Mouse (Mus musculus) ES-E14 (cell line): ENCODE results near the gene Zbtb41. TPM values are rescaled to one million over a fixed set of nuclear protein-coding genes. Genes with fewer than 3 reads are reported as not detected.
A peak's percentile ranks its signal among the peaks of the same experiment; 100 is the strongest.

Experiments used
- DNase-seq: peaks from one replicate; pipeline ENCODE4 v3.0.0-alpha.2; 2013; ENCODE audit warnings: low read depth, low spot score
- H3K27ac ChIP-seq: 2 replicates; pipeline ENCODE4 v1.5.1; 2012; ENCODE audit warnings: low read depth, mild to moderate bottlenecking, low read length, moderate library complexity, mixed read lengths; ENCODE audit not compliant: poor library complexity, insufficient read depth, severe bottlenecking
- H3K36me3 ChIP-seq: 2 replicates; pipeline ENCODE4 v1.6.1; 2012; ENCODE audit warnings: mild to moderate bottlenecking, low read length, moderate library complexity, mixed read lengths; ENCODE audit not compliant: control insufficient read depth, poor library complexity, insufficient read depth, severe bottlenecking
- H3K4me1 ChIP-seq, 2 experiments: fragments of 150-350 bp in 1 of 2; sonication (generic) in 1 of 2; 2 replicates each; pipeline ENCODE4 v1.6.1; 2012; ENCODE audit warnings: low read length in 2 of 2, mild to moderate bottlenecking in 1 of 2, mixed read lengths in 1 of 2; ENCODE audit not compliant: control insufficient read depth in 2 of 2, insufficient read depth in 2 of 2, poor library complexity in 1 of 2
- H3K4me3 ChIP-seq, 2 experiments: fragments of 150-350 bp in 1 of 2; sonication (generic) in 1 of 2; 2 replicates each; pipeline ENCODE4 v1.5.1; 2012; ENCODE audit warnings: low read length in 2 of 2, low read depth in 1 of 2, mild to moderate bottlenecking in 1 of 2, mixed read lengths in 1 of 2; ENCODE audit not compliant: insufficient read depth in 1 of 2, poor library complexity in 1 of 2, severe bottlenecking in 1 of 2
- H3K9ac ChIP-seq: 2 replicates; pipeline ENCODE4 v1.6.1; 2012; ENCODE audit warnings: low read depth, mild to moderate bottlenecking, low read length, mixed read lengths; ENCODE audit not compliant: poor library complexity, insufficient read depth, severe bottlenecking
- H3K9me3 ChIP-seq: fragments of 150-350 bp; sonication (generic); 2 replicates; pipeline ENCODE4 v1.6.1; 2012; ENCODE audit warnings: low read depth, mild to moderate bottlenecking, low read length; ENCODE audit not compliant: control insufficient read depth, insufficient read depth
- CHD2 ChIP-seq: IDR thresholded peaks from 2 replicates; pipeline ENCODE4 v1.6.1; 2014; ENCODE audit warnings: mild to moderate bottlenecking, low read depth, low read length, inconsistent platforms
- HCFC1 ChIP-seq: IDR thresholded peaks from 2 replicates; pipeline ENCODE4 v1.6.1; 2012; ENCODE audit warnings: low read length, inconsistent platforms, borderline replicate concordance; ENCODE audit not compliant: insufficient read depth
- MAFK ChIP-seq: IDR thresholded peaks from 2 replicates; pipeline ENCODE4 v1.6.1; 2014; ENCODE audit warnings: mild to moderate bottlenecking, low read depth, low read length, inconsistent platforms; ENCODE audit not compliant: insufficient read depth
- ZC3H11A ChIP-seq: IDR thresholded peaks from 2 replicates; pipeline ENCODE4 v1.6.1; 2012; ENCODE audit warnings: low read depth, mild to moderate bottlenecking, inconsistent platforms, low read length, borderline replicate concordance
- ZNF384 ChIP-seq: IDR thresholded peaks from 2 replicates; pipeline ENCODE4 v1.6.1; 2012; ENCODE audit warnings: low read depth, low read length, inconsistent platforms
- in situ Hi-C, 2 experiments: fragments of 600-800 bp; cut with MboI; formaldehyde crosslinking; loops; one replicate each; pipeline ENCODE4 v1.15.1; 2025; ENCODE audit warnings: low sequenced_read_pairs in 2 of 2, inconsistent platforms in 1 of 2; ENCODE audit not compliant: unreplicated experiment in 2 of 2
- total RNA-seq: library from RNA; depleted of rRNA; stranded (reverse); fragments of 300-350 nt; gene quantifications from 2 replicates; pipeline ENCODE4 v1.2.3, GENCODE M21; 2012; rRNA removed

Zbtb41 gene
- total RNA-seq = 11.4 and 12.3 TPM in 2 replicates

DNA sequence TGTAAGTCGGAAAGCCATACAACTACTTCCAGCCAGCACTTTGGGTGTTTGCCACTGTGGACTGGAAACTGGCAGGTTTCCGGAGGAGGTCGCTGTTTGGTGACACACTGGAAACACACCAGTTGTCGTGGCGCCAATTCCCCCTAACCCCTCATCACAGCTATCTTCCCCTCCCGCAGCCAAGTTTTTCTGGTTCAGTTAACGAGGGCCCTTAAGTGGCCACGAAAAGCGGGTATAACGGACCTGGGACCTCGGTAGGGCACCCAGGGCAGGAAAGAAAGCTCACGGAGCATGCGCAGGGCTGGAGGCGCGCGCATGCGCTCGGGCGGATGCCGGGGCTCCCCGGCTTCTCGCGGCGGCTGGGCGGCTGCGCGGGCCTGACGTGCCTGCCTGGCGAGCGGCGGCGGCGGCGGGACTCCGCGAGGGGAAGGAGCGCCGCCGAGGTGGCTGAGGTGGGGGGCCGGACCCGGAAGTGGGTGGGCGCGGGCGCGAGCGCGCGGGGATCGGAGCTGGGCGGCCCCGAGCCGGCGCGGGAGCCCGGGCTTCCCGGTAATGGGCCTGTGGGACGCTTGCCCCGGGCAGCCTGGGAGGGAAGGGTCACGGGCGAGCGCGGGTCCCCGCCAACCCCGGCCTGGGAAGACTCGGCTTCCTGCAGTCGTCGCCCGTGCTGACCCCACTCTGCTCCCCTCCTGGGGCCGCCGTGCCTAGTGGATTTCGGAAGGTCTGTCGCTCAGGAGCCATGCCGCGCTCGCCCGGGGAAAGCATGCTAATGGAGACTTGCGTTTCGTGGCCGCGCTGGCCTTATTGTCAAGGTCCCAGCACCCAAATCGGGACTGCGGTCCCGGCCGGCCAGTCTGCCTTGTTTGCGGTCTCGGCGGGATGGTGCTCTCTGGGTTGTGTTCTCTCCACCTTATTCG, at the start of gene Zbtb41:
Gene Zbtb41 (plus strand): TSS at position 414 of the 917 bp plus-strand sequence.
- DNase-seq = peak; percentile 76
- no peaks in the 10 kb centered on the region for H3K9me3 ChIP-seq
- peaks cover 5 to 9% of the 10 kb centered on the region in 2 experiments; a peak in 2 of 4 replicates for H3K4me1 ChIP-seq
- peaks cover 9% of the 10 kb centered on the region for H3K36me3 ChIP-seq
- H3K4me3 ChIP-seq = peak within 1 kb of the TSS; percentile 83 to 94
- peak within 1 kb of the TSS; percentile 94 for H3K9ac ChIP-seq
- in situ Hi-C loops = no loop called here
- H3K27ac ChIP-seq = no peak within 1 kb of the TSS; the same call in 1 of the 2 replicates
- no peak for TF ChIP-seq MAFK
- no peak for TF ChIP-seq CHD2
- TF ChIP-seq ZNF384 = no peak
- no peak for TF ChIP-seq HCFC1
- no peak for TF ChIP-seq ZC3H11A

DNA sequence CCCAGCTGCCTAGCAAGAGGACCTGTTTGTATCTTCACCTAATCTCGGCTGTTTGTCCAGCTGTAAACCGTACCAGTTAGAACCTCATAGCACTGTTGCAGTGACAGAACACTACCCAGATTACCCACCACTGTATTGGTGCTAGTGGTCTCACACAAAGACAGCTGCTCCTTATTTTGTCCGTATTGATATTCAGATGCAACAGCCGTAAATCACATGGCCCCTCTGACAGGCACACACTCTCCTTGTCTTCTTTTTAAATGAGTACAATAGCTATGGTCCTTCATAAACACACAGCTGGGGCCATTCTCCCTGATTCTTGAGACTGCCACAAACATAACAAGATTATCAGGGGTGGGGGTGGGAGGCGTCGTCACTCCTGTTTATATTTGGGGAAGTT, 46.2 kb upstream of the Zbtb41 start:
- no peak overlapping the region for H3K27ac ChIP-seq

DNA sequence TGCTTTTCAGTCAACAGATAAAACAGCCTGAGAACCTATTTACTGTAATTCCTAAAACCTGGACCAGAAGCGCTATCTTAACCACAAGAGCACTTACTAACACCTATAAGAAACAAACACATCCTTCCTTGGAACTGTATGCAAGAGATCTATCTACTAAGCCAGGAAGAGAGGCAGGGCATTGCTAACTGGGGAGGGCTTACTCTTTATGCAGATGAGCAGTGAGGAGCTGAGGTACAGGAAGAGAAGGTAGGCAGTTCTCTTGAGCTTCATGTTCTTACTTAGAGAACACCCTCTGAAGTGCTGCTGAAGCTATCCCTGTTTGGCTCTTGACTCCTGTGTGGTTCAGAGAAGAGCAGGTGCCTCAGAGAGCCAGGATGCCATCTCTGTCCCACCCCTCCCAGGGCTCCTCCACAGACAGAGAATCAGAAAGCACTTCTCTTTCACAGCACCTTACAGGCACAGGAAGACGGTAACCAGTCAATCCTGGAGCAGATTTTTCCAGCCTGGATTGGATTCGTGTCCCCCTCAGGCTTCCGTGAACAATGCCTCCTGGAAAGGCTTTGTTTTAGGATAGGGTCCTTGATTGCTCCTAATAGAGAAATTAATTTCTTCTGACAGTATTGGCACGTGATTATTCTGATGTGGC, 45.3 kb upstream of the Zbtb41 start, which contains the start of gene Crb1:
Gene Crb1 (minus strand): TSS at position 463 of the 649 bp plus-strand sequence.
- Histone ChIP-seq H3K9ac (no peak within 1 kb of the TSS), H3K9me3 (no peaks in the 10 kb centered on the region), H3K4me1 (peaks cover 0 to 6% of the 10 kb centered on the region in 2 experiments; a peak in 1 of 4 replicates), H3K36me3 (no peaks in the 10 kb centered on the region), H3K4me3 (no peak within 1 kb of the TSS), H3K27ac (no peak within 1 kb of the TSS)
- in situ Hi-C loops = no loop called here
- TF ChIP-seq ZNF384 (no peak), ZC3H11A (no peak), MAFK (no peak), CHD2 (no peak), HCFC1 (no peak)
- peak; percentile 12 for DNase-seq

More for the DNA sequence above, 46.2 kb upstream of the Zbtb41 start:
- no peaks in the 10 kb centered on the region for H3K9me3 ChIP-seq
- H3K4me3 ChIP-seq = no peak overlapping the region
- H3K9ac ChIP-seq = no peak overlapping the region
- no peak for DNase-seq
- in situ Hi-C loops = no loop called here
- H3K4me1 ChIP-seq = peaks cover 0 to 6% of the 10 kb centered on the region in 2 experiments; a peak in 1 of 4 replicates
- no peak for TF ChIP-seq ZNF384
- no peak for TF ChIP-seq HCFC1
- no peak for TF ChIP-seq CHD2
- TF ChIP-seq ZC3H11A = no peak
- TF ChIP-seq MAFK = no peak
- H3K36me3 ChIP-seq = no peaks in the 10 kb centered on the region

DNA sequence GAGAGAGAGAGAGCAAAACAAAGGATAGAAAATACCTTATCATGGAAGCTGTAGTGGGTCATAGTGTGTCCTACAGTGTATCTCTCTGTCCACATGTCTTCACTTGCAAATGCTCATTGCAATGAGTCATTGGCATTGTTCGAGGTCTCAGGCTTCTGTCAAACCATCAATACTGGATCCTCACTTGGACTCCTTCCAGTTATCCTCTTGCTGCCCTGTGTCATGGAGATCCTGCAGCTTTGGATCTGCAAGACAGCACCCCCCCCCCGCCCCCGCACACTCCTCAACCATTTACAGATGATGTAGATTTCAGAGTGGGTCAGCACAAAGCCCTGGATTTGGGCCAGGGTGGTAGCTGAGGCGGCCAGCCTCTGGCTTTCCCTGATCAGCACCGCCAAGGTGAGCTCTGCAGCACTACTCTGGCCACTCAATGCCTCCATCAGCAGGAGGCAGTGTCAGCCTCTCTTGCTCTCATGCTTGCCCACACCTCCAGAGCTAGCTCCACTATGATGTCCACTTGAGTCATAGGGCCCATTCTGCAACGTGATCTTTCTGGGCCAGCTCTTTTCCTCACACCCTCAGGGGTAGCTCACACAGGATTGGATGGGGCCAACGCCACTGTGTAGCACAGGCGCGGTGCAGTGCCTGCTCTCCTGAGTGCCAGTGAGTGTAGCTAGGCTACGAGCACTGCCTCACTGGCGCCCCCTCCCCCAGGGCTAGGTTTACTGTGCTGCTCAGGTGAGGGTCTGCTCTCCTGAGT, 43.0 kb upstream of the Zbtb41 start:
- TF ChIP-seq HCFC1 = no peak
- no peak for TF ChIP-seq ZNF384
- TF ChIP-seq MAFK = no peak
- TF ChIP-seq CHD2 = no peak
- no peak for TF ChIP-seq ZC3H11A
- peak; percentile 26 for DNase-seq
- peaks cover 0 to 6% of the 10 kb centered on the region in 2 experiments; a peak in 1 of 4 replicates for H3K4me1 ChIP-seq
- H3K9ac ChIP-seq = no peak overlapping the region
- H3K27ac ChIP-seq = no peak overlapping the region
- no peaks in the 10 kb centered on the region for H3K9me3 ChIP-seq
- peak overlapping the region in 1 of 2 experiments; percentile 22; a peak in 1 of 4 replicates for H3K4me3 ChIP-seq
- in situ Hi-C loops = no loop called here
- no peaks in the 10 kb centered on the region for H3K36me3 ChIP-seq
